Mouse (Mus musculus): Measurements from ENCODE around the gene Palld. TPM values are rescaled to one million over a fixed set of nuclear protein-coding genes. Genes with fewer than 3 reads are reported as not detected.

Gene Palld
- polyA plus RNA-seq, 1 experiment from 2014 or later: 62.3 TPM

DNA sequence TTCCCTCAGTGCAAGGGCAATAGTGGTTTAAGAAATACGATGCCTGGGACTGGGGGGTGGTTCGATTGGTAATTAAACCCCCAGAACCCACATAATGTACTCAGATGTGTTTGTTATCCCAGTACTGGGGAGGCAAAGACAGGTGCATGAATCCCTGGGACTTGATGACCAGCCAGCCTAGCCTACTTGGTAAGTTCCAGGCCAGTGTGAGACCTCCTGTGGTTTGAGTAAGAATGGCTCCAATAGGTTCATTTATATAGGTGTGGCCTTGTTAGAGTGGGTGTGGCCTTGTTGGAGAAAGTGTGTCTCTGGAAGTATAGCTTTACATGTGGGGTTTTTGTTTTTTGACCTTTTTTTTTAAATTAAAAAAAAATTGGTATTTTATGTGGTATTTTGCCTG is 297.6 kb downstream of the Palld start:
- no peaks in the 10 kb centered on the region for H3K36me3 ChIP-seq (ENCODE audit: control insufficient read depth, insufficient read depth)
- WGBS: 92% methylated on average over 2 of the region's 2 CpGs
- TF ChIP-seq CTCF (IDR thresholded peaks at IDR 0.05; ENCODE audit: low read depth): no peak
- no peak overlapping the region for H3K4me2 ChIP-seq (replicated peaks; ENCODE audit: low read depth)
- H3K4me1 ChIP-seq (replicated peaks; ENCODE audit: control insufficient read depth, insufficient read depth, low read length): 0 out of 2 replicates have a peak, but pooled peaks cover 8% of the 10 kb centered on the region
- no peaks in the 10 kb centered on the region for H3K9me3 ChIP-seq (ENCODE audit: control insufficient read depth)
- H3K27me3 ChIP-seq (replicated peaks; ENCODE audit: control insufficient read depth, insufficient read depth, low read length): no peaks in the 10 kb centered on the region
- no peak overlapping the region for H3K27ac ChIP-seq (ENCODE audit: low read depth, low read length)
- H3K9ac ChIP-seq (ENCODE audit: low read depth, low read length): no peak overlapping the region
- no peak for ATAC-seq
- no peak overlapping the region for H3K4me3 ChIP-seq (ENCODE audit: low read depth, low read length)

DNA sequence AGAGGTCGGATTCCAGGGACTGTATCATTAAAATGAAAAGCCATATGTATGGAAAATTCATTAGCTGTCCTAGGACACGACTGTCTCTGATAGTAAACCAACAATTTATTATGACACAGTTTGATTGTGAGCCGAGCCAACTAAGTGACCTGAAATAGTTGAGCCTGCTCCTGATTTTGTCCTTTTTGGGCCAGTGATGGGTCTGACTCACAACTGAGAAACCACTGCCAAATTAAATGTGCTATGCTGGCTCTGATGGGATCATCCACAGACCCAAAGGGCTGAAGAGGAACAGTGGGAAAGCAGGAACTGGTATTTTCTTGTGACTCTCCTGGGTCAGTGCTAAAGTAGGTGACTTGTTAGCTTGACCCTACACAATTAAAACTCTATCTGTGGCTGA is 305.6 kb downstream of the Palld start:
- H3K27ac ChIP-seq (ENCODE audit: low read depth, low read length): no peak overlapping the region
- H3K36me3 ChIP-seq (ENCODE audit: control insufficient read depth, insufficient read depth): no peaks in the 10 kb centered on the region
- no peak overlapping the region for H3K4me3 ChIP-seq (ENCODE audit: low read depth, low read length)
- no peaks in the 10 kb centered on the region for H3K4me1 ChIP-seq (replicated peaks; ENCODE audit: control insufficient read depth, insufficient read depth, low read length)
- H3K9ac ChIP-seq (ENCODE audit: low read depth, low read length): no peak overlapping the region
- no peaks in the 10 kb centered on the region for H3K9me3 ChIP-seq (ENCODE audit: control insufficient read depth)
- no peaks in the 10 kb centered on the region for H3K27me3 ChIP-seq (replicated peaks; ENCODE audit: control insufficient read depth, insufficient read depth, low read length)
- ATAC-seq: no peak
- TF ChIP-seq CTCF (IDR thresholded peaks at IDR 0.05; ENCODE audit: low read depth): no peak
- H3K4me2 ChIP-seq (replicated peaks; ENCODE audit: low read depth): no peak overlapping the region
- 77% methylated on average over 3 of the region's 3 CpGs for WGBS

DNA sequence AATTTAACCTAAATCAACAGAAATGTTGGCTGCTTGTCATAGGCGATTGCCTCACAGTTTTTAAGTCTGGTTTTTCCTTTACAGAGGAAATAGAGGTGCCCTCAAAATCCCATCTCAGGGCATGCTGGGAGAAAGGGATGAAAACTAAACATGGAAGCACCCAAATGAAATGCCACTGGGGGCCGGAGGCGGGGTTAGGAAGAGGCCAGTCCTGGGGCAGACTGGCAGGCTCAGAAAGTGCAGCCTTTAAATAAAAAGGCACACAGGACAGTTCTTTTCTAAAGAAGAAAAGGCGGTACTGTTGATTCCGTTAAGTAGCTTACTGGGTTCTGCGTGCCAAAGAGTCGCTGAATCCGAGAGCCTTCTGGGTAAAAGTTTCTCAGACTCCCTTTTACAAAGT is 311.0 kb downstream of the Palld start:
- no peak for TF ChIP-seq CTCF (IDR thresholded peaks at IDR 0.05; ENCODE audit: low read depth)
- Histone ChIP-seq H3K4me1 (replicated peaks; ENCODE audit: control insufficient read depth, insufficient read depth, low read length) (peaks cover 5% of the 10 kb centered on the region; the same call in 1 of the 2 replicates), H3K9ac (ENCODE audit: low read depth, low read length) (no peak overlapping the region), H3K4me3 (ENCODE audit: low read depth, low read length) (peak overlapping the region; percentile 82; the same call in 1 of the 2 replicates), H3K27ac (ENCODE audit: low read depth, low read length) (0 out of 2 replicates have a peak overlapping the region, but pooled peaks have one; percentile 86), H3K9me3 (ENCODE audit: control insufficient read depth) (no peaks in the 10 kb centered on the region), H3K27me3 (replicated peaks; ENCODE audit: control insufficient read depth, insufficient read depth, low read length) (no peaks in the 10 kb centered on the region), H3K36me3 (ENCODE audit: control insufficient read depth, insufficient read depth) (no peaks in the 10 kb centered on the region; the same call in 1 of the 2 replicates), H3K4me2 (replicated peaks; ENCODE audit: low read depth) (peak overlapping the region; percentile 81; the same call in 1 of the 2 replicates)
- 16% methylated on average over 8 of the region's 8 CpGs for WGBS
- ATAC-seq: peak; percentile 11; the same call in 1 of the 2 replicates

DNA sequence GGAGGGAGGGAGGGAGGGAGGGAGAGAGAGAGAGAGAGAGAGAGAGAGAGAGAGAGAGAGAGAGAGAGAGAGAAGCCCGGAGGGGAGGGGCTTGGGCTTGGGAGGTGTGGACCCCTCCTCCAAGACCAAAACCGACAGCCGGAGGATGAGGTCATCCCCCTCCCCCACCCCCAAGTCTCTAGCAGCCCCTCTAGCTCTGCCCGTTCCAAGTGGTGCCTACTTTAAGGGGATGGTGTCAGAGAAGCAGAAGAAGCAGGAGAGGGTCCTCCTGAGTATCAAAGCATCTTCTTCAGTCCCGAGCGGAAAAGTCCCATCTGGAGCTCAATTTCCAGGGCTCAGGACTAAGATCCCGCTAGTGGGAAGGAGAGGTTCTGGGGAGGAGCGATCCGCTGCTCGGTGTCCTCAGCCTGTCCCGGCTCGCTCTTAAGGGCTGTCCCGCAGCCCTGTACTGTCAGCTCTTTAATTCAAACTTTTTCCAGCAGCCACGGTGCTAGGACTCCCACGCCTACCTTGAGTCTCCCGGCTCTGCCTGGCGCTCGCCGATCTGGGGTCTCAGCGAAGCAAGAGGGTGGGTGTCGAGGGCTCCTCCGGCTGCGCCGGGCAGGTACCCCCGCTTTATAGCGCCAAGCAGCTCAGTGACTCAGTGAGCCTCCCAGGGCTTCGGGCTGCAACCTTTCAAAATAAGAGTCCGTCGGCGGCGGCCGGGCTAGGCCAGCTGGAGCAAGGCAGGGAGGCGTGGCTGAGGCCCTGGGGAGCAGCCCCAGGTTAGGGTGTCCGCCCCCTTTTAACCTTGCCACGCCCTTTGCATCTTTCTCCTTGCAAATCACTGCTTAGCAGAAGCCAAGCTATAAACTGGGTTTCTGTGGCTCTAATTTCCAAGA is 311.7 kb downstream of the Palld start:
- no peaks in the 10 kb centered on the region for H3K9me3 ChIP-seq (ENCODE audit: control insufficient read depth)
- WGBS: under 1% methylated on average over 35 of the region's 35 CpGs
- H3K4me3 ChIP-seq (ENCODE audit: low read depth, low read length): peak overlapping the region; percentile 82
- peak; percentile 93 for ATAC-seq
- H3K9ac ChIP-seq (ENCODE audit: low read depth, low read length): peak overlapping the region; percentile 80
- TF ChIP-seq CTCF (IDR thresholded peaks at IDR 0.05; ENCODE audit: low read depth): no peak
- no peaks in the 10 kb centered on the region for H3K27me3 ChIP-seq (replicated peaks; ENCODE audit: control insufficient read depth, insufficient read depth, low read length)
- H3K36me3 ChIP-seq (ENCODE audit: control insufficient read depth, insufficient read depth): no peaks in the 10 kb centered on the region; the same call in 1 of the 2 replicates
- H3K4me2 ChIP-seq (replicated peaks; ENCODE audit: low read depth): peak overlapping the region; percentile 81
- peak overlapping the region; percentile 86 for H3K27ac ChIP-seq (ENCODE audit: low read depth, low read length)
- peaks cover 5% of the 10 kb centered on the region; the same call in 1 of the 2 replicates for H3K4me1 ChIP-seq (replicated peaks; ENCODE audit: control insufficient read depth, insufficient read depth, low read length)

DNA sequence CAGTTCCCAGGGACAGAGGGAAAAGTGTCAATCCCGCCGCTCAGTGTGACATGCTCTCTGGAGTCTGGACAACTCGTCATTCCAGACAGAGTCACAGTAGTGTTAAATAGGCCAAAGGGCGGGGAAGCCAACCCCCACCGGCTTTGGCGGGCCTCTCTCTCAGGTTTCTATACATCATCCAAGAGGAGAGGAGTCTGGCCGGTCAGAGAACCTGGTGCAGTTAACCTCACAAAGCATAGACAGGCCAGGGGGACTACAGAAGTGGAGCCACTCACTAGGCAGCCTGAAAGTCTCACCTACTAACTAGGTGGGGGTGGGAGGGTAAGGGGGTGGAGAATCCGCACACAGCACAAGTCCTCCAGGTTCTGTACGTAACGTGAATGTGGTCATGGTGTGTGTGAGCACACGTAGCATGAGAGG is 312.5 kb downstream of the Palld start:
- H3K4me1 ChIP-seq (replicated peaks; ENCODE audit: control insufficient read depth, insufficient read depth, low read length): peaks cover 5% of the 10 kb centered on the region; the same call in 1 of the 2 replicates
- WGBS: 8% methylated on average over 11 of the region's 11 CpGs
- H3K27me3 ChIP-seq (replicated peaks; ENCODE audit: control insufficient read depth, insufficient read depth, low read length): no peaks in the 10 kb centered on the region
- no peak for TF ChIP-seq CTCF (IDR thresholded peaks at IDR 0.05; ENCODE audit: low read depth)
- H3K27ac ChIP-seq (ENCODE audit: low read depth, low read length): peak overlapping the region; percentile 57
- H3K4me2 ChIP-seq (replicated peaks; ENCODE audit: low read depth): peak overlapping the region; percentile 81
- peak overlapping the region; percentile 50 for H3K9ac ChIP-seq (ENCODE audit: low read depth, low read length)
- peak; percentile 56 for ATAC-seq
- H3K36me3 ChIP-seq (ENCODE audit: control insufficient read depth, insufficient read depth): no peaks in the 10 kb centered on the region; the same call in 1 of the 2 replicates
- peak overlapping the region; percentile 82 for H3K4me3 ChIP-seq (ENCODE audit: low read depth, low read length)
- H3K9me3 ChIP-seq (ENCODE audit: control insufficient read depth): no peaks in the 10 kb centered on the region

DNA sequence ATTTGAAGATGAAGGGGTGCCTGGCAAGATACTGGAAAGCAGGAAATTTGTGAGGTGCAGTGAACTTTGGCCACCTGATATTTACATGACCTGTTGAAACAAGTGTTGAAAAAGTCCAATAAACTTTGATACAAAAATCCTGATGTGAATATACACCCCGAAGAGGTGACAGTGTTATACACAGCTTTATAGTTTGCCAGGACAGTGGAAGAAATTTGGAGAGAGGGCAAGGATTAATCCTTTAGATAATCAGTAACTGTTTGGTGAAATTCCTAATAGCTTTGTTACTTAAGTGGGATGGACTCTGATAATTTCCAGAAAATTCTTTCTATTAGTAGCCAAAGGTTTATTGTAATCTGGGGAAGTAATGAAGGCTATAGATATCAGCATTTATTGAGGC is 314.2 kb downstream of the Palld start:
- ATAC-seq: no peak
- no peak overlapping the region; the same call in 1 of the 2 replicates for H3K4me3 ChIP-seq (ENCODE audit: low read depth, low read length)
- peak overlapping the region; percentile 81; the same call in 1 of the 2 replicates for H3K4me2 ChIP-seq (replicated peaks; ENCODE audit: low read depth)
- H3K27me3 ChIP-seq (replicated peaks; ENCODE audit: control insufficient read depth, insufficient read depth, low read length): no peaks in the 10 kb centered on the region
- H3K27ac ChIP-seq (ENCODE audit: low read depth, low read length): no peak overlapping the region
- TF ChIP-seq CTCF (IDR thresholded peaks at IDR 0.05; ENCODE audit: low read depth): no peak
- no peak overlapping the region for H3K9ac ChIP-seq (ENCODE audit: low read depth, low read length)
- 33% methylated on average over 1 of the region's 1 CpGs for WGBS
- H3K9me3 ChIP-seq (ENCODE audit: control insufficient read depth): no peaks in the 10 kb centered on the region
- no peaks in the 10 kb centered on the region; the same call in 1 of the 2 replicates for H3K36me3 ChIP-seq (ENCODE audit: control insufficient read depth, insufficient read depth)
- peaks cover 5% of the 10 kb centered on the region; the same call in 1 of the 2 replicates for H3K4me1 ChIP-seq (replicated peaks; ENCODE audit: control insufficient read depth, insufficient read depth, low read length)
